23 mouse cellular contexts compared by ENCODE assay signal in the genomic region with DNA sequence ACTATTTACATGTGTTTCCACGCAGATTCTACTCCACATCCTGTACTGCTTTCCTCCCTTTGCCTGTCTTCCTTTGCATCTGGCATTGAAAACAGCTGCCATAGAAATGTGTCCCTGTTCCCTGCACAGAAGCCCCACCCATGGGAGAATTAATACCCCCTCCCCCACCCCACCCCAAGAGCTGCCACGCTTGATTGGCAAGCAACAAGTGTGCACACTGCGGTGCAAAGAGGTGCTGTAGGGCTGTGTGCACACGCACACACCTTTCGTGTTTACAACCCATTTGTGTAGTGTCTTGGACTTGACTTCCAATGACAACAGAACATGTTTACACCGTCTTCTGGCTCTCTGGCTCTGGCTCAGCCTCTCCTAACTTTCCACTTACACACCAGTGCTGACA.
DNase-seq lines count a peak whose midpoint lies in the region; ATAC-seq and TF ChIP-seq lines count a peak whose summit lies in the region.
"Had no signal": no experiment of that assay in that cellular context is flagged by ENCODE, and none has a peak within 500 bp of the region (broad histone marks: within the 10 kb centered on the region; RNA-seq: fewer than 3 reads in every experiment).

No protein-coding gene starts in this region.

- no peaks in the 10 kb centered on the region for H3K9me3 ChIP-seq in embryonic facial prominence, embryonic 14.5 days (ENCODE audit: control insufficient read depth, low read length)
- H3K9me3 ChIP-seq in embryonic facial prominence, embryonic 10.5 days, result no peaks in the 10 kb centered on the region
- no peaks in the 10 kb centered on the region for H3K9me3 ChIP-seq in lung, postnatal 0 days (ENCODE audit: low read length)
- H3K9me3 ChIP-seq in hindbrain, embryonic 12.5 days (replicated peaks), result no peaks in the 10 kb centered on the region
- H3K9me3 ChIP-seq: embryonic facial prominence, embryonic 13.5 days; forebrain, embryonic 13.5 days; hindbrain, embryonic 10.5 days had no signal

- H3K36me3 ChIP-seq in embryonic facial prominence, embryonic 14.5 days (ENCODE audit: control insufficient read depth, insufficient read depth, low read length), result no peaks in the 10 kb centered on the region
- H3K36me3 ChIP-seq in embryonic facial prominence, embryonic 10.5 days (replicated peaks), result no peaks in the 10 kb centered on the region
- no peaks in the 10 kb centered on the region for H3K36me3 ChIP-seq in lung, postnatal 0 days (ENCODE audit: insufficient read depth, low read length)
- H3K36me3 ChIP-seq in hindbrain, embryonic 12.5 days, result no peaks in the 10 kb centered on the region
- H3K36me3 ChIP-seq: embryonic facial prominence, embryonic 13.5 days; G1E; hindbrain, embryonic 10.5 days had no signal

- H3K4me1 ChIP-seq in embryonic facial prominence, embryonic 14.5 days (ENCODE audit: control insufficient read depth, insufficient read depth, low read length), result peaks cover 7% of the 10 kb centered on the region; the same call in 1 of the 2 replicates
- H3K4me1 ChIP-seq in embryonic facial prominence, embryonic 10.5 days, result peaks cover 7% of the 10 kb centered on the region
- H3K4me1 ChIP-seq in lung, postnatal 0 days (ENCODE audit: insufficient read depth, low read depth, low read length), result no peaks in the 10 kb centered on the region
- peaks cover 11% of the 10 kb centered on the region for H3K4me1 ChIP-seq in hindbrain, embryonic 12.5 days

- no peak for TF ChIP-seq CTCF in layer of hippocampus, adult 2 months (conservative IDR thresholded peaks at IDR 0.05)
- no peak for TF ChIP-seq CTCF in lung, postnatal 0 days (IDR thresholded peaks at IDR 0.05)

- WGBS in embryonic facial prominence, embryonic 14.5 days, result 66% methylated on average over 6 of the region's 6 CpGs
- 78% methylated on average over 6 of the region's 6 CpGs for WGBS in embryonic facial prominence, embryonic 10.5 days
- WGBS in lung, postnatal 0 days, result 59% methylated on average over 6 of the region's 6 CpGs
- WGBS in hindbrain, embryonic 12.5 days, result 77% methylated on average over 6 of the region's 6 CpGs

- 0 out of 2 replicates have a peak, but pooled peaks have one; percentile 22 for ATAC-seq in embryonic facial prominence, embryonic 14.5 days (ENCODE audit: low read depth)
- ATAC-seq in lung, postnatal 0 days, result no peak
- ATAC-seq in hindbrain, embryonic 12.5 days (ENCODE audit: low FRiP score), result no peak
- ATAC-seq: CD4-positive, CD25-positive, alpha-beta regulatory T cell, adult 4 months; forebrain, embryonic 13.5 days; forebrain, postnatal 0 days; hindbrain, embryonic 16.5 days had no signal

- no peak overlapping the region for H3K9ac ChIP-seq in embryonic facial prominence, embryonic 14.5 days (ENCODE audit: low read depth, low read length)
- no peak overlapping the region for H3K9ac ChIP-seq in lung, postnatal 0 days (replicated peaks; ENCODE audit: low read depth)
- H3K9ac ChIP-seq in hindbrain, embryonic 12.5 days, result no peak overlapping the region
- H3K9ac ChIP-seq: embryonic facial prominence, embryonic 13.5 days; forebrain, embryonic 13.5 days; forebrain, postnatal 0 days had no signal

- no peak overlapping the region for H3K27ac ChIP-seq in embryonic facial prominence, embryonic 14.5 days (replicated peaks; ENCODE audit: low read depth, low read length)
- no peak overlapping the region for H3K27ac ChIP-seq in embryonic facial prominence, embryonic 10.5 days (replicated peaks)
- peak overlapping the region; percentile 76 for H3K27ac ChIP-seq in layer of hippocampus, adult 2 months
- no peak overlapping the region for H3K27ac ChIP-seq in lung, postnatal 0 days (ENCODE audit: low read length)
- H3K27ac ChIP-seq in hindbrain, embryonic 12.5 days, result no peak overlapping the region
- H3K27ac ChIP-seq: embryonic facial prominence, embryonic 13.5 days; forebrain, embryonic 13.5 days; hindbrain, embryonic 10.5 days had no signal

- H3K27me3 ChIP-seq in embryonic facial prominence, embryonic 14.5 days (replicated peaks; ENCODE audit: control insufficient read depth, insufficient read depth, low read length), result no peaks in the 10 kb centered on the region
- no peaks in the 10 kb centered on the region for H3K27me3 ChIP-seq in embryonic facial prominence, embryonic 10.5 days (replicated peaks; ENCODE audit: low read depth, poor library complexity, severe bottlenecking)
- H3K27me3 ChIP-seq in lung, postnatal 0 days (replicated peaks; ENCODE audit: insufficient read depth, low read length), result no peaks in the 10 kb centered on the region
- no peaks in the 10 kb centered on the region for H3K27me3 ChIP-seq in hindbrain, embryonic 12.5 days
- H3K27me3 ChIP-seq: embryonic facial prominence, embryonic 13.5 days; forebrain, embryonic 13.5 days had no signal

- no peak for TF ChIP-seq EP300 in lung, postnatal 0 days (IDR thresholded peaks at IDR 0.05)

- H3K4me3 ChIP-seq in embryonic facial prominence, embryonic 14.5 days (ENCODE audit: low read depth, low read length), result no peak overlapping the region
- H3K4me3 ChIP-seq in embryonic facial prominence, embryonic 10.5 days, result no peak overlapping the region
- H3K4me3 ChIP-seq in layer of hippocampus, adult 2 months, result no peak overlapping the region
- no peak overlapping the region for H3K4me3 ChIP-seq in lung, postnatal 0 days (ENCODE audit: low read depth, low read length)
- H3K4me3 ChIP-seq in hindbrain, embryonic 12.5 days, result no peak overlapping the region
- H3K4me3 ChIP-seq: embryonic facial prominence, embryonic 13.5 days; forebrain, embryonic 13.5 days; hindbrain, embryonic 10.5 days had no signal

- H3K4me2 ChIP-seq in embryonic facial prominence, embryonic 14.5 days (ENCODE audit: low read depth, low read length), result no peak overlapping the region
- 0 out of 2 replicates have a peak overlapping the region, but pooled peaks have one; percentile 17 for H3K4me2 ChIP-seq in lung, postnatal 0 days (replicated peaks; ENCODE audit: low read depth, low read length)
- no peak overlapping the region for H3K4me2 ChIP-seq in hindbrain, embryonic 12.5 days (replicated peaks)
- H3K4me2 ChIP-seq: embryonic facial prominence, embryonic 13.5 days; forebrain, embryonic 13.5 days had no signal

- no peak for DNase-seq in embryonic facial prominence, embryonic 14.5 days (ENCODE audit: low spot score)
- DNase-seq in embryonic facial prominence, embryonic 10.5 days (ENCODE audit: low spot score), result no peak
- DNase-seq in layer of hippocampus, adult 2 months (ENCODE audit: low spot score in 2 of 2), result no peak
- no peak for DNase-seq in layer of hippocampus, adult 9-10 months (ENCODE audit: low spot score)
- DNase-seq in lung, postnatal 0 days (ENCODE audit: low spot score), result no peak
- DNase-seq in lung, postnatal 36 days, result no peak
- DNase-seq: adrenal gland, adult 8-10 months; adrenal gland, postnatal 36 days; B cell, adult 2 months; cerebellum, adult 11 months; cerebellum, adult 8-10 months; cerebellum, postnatal 14 days; forebrain, postnatal 0 days; gastrocnemius, postnatal 36 days; heart, adult 11 months; heart, postnatal 14 days had no signal
